Mouse (Mus musculus) midbrain, embryonic 12.5 days (tissue): Measurements from ENCODE around the gene Tnrc6a. TPM values are rescaled to one million over a fixed set of nuclear protein-coding genes. Genes with fewer than 3 reads are reported as not detected.

ENCODE experiments used
- ATAC-seq: fragments of 200-750 bp; cut with Nextera tagmentation; 2 replicates; pipeline ENCODE4 v1.8.0; 2017; ENCODE audit warnings: low read depth, moderate TSS enrichment, moderate library complexity; ENCODE audit not compliant: low FRiP score
- H3K27ac ChIP-seq: fragments of 300-500 bp; sonication (generic); replicated peaks from 2 replicates; pipeline ENCODE4 v1.5.1; 2016; ENCODE audit warnings: mild to moderate bottlenecking
- H3K27me3 ChIP-seq: fragments of 300-500 bp; sonication (generic); 2 replicates; pipeline ENCODE4 v1.6.1; 2016; ENCODE audit warnings: mild to moderate bottlenecking
- H3K36me3 ChIP-seq: fragments of 300-500 bp; sonication (generic); 2 replicates; pipeline ENCODE4 v1.6.1; 2016
- H3K4me1 ChIP-seq: fragments of 300-500 bp; sonication (generic); 2 replicates; pipeline ENCODE4 v1.6.1; 2016
- H3K4me2 ChIP-seq: fragments of 300-500 bp; sonication (generic); replicated peaks from 2 replicates; pipeline ENCODE4 v1.6.1; 2016; ENCODE audit warnings: mild to moderate bottlenecking, moderate library complexity
- H3K4me3 ChIP-seq: fragments of 300-500 bp; sonication (generic); 2 replicates; pipeline ENCODE4 v1.5.1; 2016; ENCODE audit warnings: mild to moderate bottlenecking
- H3K9ac ChIP-seq: fragments of 300-500 bp; sonication (generic); replicated peaks from 2 replicates; pipeline ENCODE4 v1.6.1; 2016; ENCODE audit warnings: mild to moderate bottlenecking, moderate library complexity
- H3K9me3 ChIP-seq: fragments of 300-500 bp; sonication (generic); 2 replicates; pipeline ENCODE4 v1.6.1; 2016; ENCODE audit warnings: mild to moderate bottlenecking
- WGBS: fragments of 180-500 bp; shearing (Covaris S2); methylation state at CpG from one replicate; pipeline ENCODE4 v1.1.7; 2016; 5-methylcytosine and 5-hydroxymethylcytosine counted together
- polyA plus RNA-seq: library from polyadenylated mRNA; unstranded; fragments of >200 nt; fragmentation: Nextera tagmentation; extraction: Ambion mirVana; gene quantifications from 2 replicates; pipeline ENCODE4 v1.2.1, GENCODE M21; 2016

The Tnrc6a gene
- polyA plus RNA-seq, 1 experiment from 2014 or later = 82.6 TPM

- no peak overlapping the region for H3K9ac ChIP-seq
- no peaks in the 10 kb centered on the region for H3K36me3 ChIP-seq
- no peak for ATAC-seq
- no peaks in the 10 kb centered on the region for H3K27me3 ChIP-seq
- H3K27ac ChIP-seq = no peak overlapping the region
- H3K4me3 ChIP-seq = no peak overlapping the region
- 0 out of 2 replicates have a peak, but pooled peaks cover 6% of the 10 kb centered on the region for H3K4me1 ChIP-seq
- no peak overlapping the region for H3K4me2 ChIP-seq
- 78% methylated on average over 13 of the region's 13 CpGs for WGBS
- H3K9me3 ChIP-seq = no peaks in the 10 kb centered on the region
Measured at GRCm38 (mm10) chr7:123219781-123220632, 96.3 kb downstream of the Tnrc6a start.

GRCm38 (mm10) chr7:123220633-123220942 is 96.9 kb downstream of the Tnrc6a start:
- WGBS = 78% methylated on average over 2 of the region's 2 CpGs
- no peak for ATAC-seq
- H3K27me3 ChIP-seq = no peaks in the 10 kb centered on the region
- no peak overlapping the region for H3K27ac ChIP-seq
- no peak overlapping the region for H3K9ac ChIP-seq
- H3K36me3 ChIP-seq = no peaks in the 10 kb centered on the region
- no peak overlapping the region for H3K4me2 ChIP-seq
- 0 out of 2 replicates have a peak, but pooled peaks cover 6% of the 10 kb centered on the region for H3K4me1 ChIP-seq
- no peaks in the 10 kb centered on the region for H3K9me3 ChIP-seq
- no peak overlapping the region for H3K4me3 ChIP-seq

- Histone ChIP-seq H3K4me2 (no peak overlapping the region), H3K4me3 (no peak overlapping the region), H3K9ac (no peak overlapping the region), H3K27me3 (no peaks in the 10 kb centered on the region), H3K36me3 (no peaks in the 10 kb centered on the region), H3K4me1 (0 out of 2 replicates have a peak, but pooled peaks cover under 1% of the 10 kb centered on the region), H3K27ac (no peak overlapping the region), H3K9me3 (no peaks in the 10 kb centered on the region)
- ATAC-seq = no peak
- 78% methylated on average over 9 of the region's 9 CpGs for WGBS
Measured at GRCm38 (mm10) chr7:123224076-123224475, 100.4 kb downstream of the Tnrc6a start.

- no peaks in the 10 kb centered on the region for H3K27me3 ChIP-seq
- no peak overlapping the region for H3K9ac ChIP-seq
- no peak overlapping the region for H3K4me3 ChIP-seq
- H3K36me3 ChIP-seq = no peaks in the 10 kb centered on the region
- H3K27ac ChIP-seq = no peak overlapping the region
- H3K4me1 ChIP-seq = no peaks in the 10 kb centered on the region
- 90% methylated on average over 4 of the region's 4 CpGs for WGBS
- H3K4me2 ChIP-seq = no peak overlapping the region
- ATAC-seq = no peak
- H3K9me3 ChIP-seq = no peaks in the 10 kb centered on the region
Measured at GRCm38 (mm10) chr7:123225159-123225558, 101.5 kb downstream of the Tnrc6a start.

- Histone ChIP-seq H3K36me3 (no peaks in the 10 kb centered on the region), H3K4me3 (no peak overlapping the region), H3K4me2 (no peak overlapping the region), H3K27me3 (no peaks in the 10 kb centered on the region), H3K9me3 (no peaks in the 10 kb centered on the region), H3K9ac (no peak overlapping the region), H3K27ac (no peak overlapping the region), H3K4me1 (peaks cover 7% of the 10 kb centered on the region)
- 26% methylated on average over 4 of the region's 4 CpGs for WGBS
- ATAC-seq = no peak
Measured at GRCm38 (mm10) chr7:123235449-123235848, 111.8 kb downstream of the Tnrc6a start.

- H3K9me3 ChIP-seq = no peaks in the 10 kb centered on the region
- H3K4me2 ChIP-seq = no peak overlapping the region
- H3K27ac ChIP-seq = no peak overlapping the region
- whole genome bisulfite sequencing = 60% methylated on average over 4 of the region's 4 CpGs
- H3K4me1 ChIP-seq = peaks cover 7% of the 10 kb centered on the region
- H3K9ac ChIP-seq = no peak overlapping the region
- H3K27me3 ChIP-seq = no peaks in the 10 kb centered on the region
- no peaks in the 10 kb centered on the region for H3K36me3 ChIP-seq
- no peak overlapping the region for H3K4me3 ChIP-seq
- no peak for ATAC-seq
Measured at GRCm38 (mm10) chr7:123238621-123239020, 114.9 kb downstream of the Tnrc6a start.

GRCm38 (mm10) chr7:123240064-123240463 is 116.4 kb downstream of the Tnrc6a start:
- no peaks in the 10 kb centered on the region for H3K27me3 ChIP-seq
- no peak overlapping the region for H3K4me3 ChIP-seq
- no peaks in the 10 kb centered on the region for H3K36me3 ChIP-seq
- H3K27ac ChIP-seq = no peak overlapping the region
- H3K9me3 ChIP-seq = no peaks in the 10 kb centered on the region
- H3K9ac ChIP-seq = no peak overlapping the region
- 74% methylated on average over 6 of the region's 6 CpGs for WGBS
- ATAC-seq = no peak
- H3K4me1 ChIP-seq = peaks cover 7% of the 10 kb centered on the region
- no peak overlapping the region for H3K4me2 ChIP-seq

GRCm38 (mm10) chr7:123242241-123242640 is 118.6 kb downstream of the Tnrc6a start:
- H3K4me1 ChIP-seq = peaks cover 7% of the 10 kb centered on the region
- no peaks in the 10 kb centered on the region for H3K9me3 ChIP-seq
- no peak for ATAC-seq
- no peaks in the 10 kb centered on the region for H3K27me3 ChIP-seq
- no peak overlapping the region for H3K4me2 ChIP-seq
- no peak overlapping the region for H3K9ac ChIP-seq
- H3K36me3 ChIP-seq = no peaks in the 10 kb centered on the region
- no peak overlapping the region for H3K27ac ChIP-seq
- no peak overlapping the region for H3K4me3 ChIP-seq
- 94% methylated on average over 7 of the region's 7 CpGs for WGBS

- Histone ChIP-seq H3K36me3 (no peaks in the 10 kb centered on the region), H3K9ac (no peak overlapping the region), H3K27me3 (no peaks in the 10 kb centered on the region), H3K9me3 (no peaks in the 10 kb centered on the region), H3K4me1 (no peaks in the 10 kb centered on the region), H3K27ac (no peak overlapping the region), H3K4me2 (no peak overlapping the region), H3K4me3 (no peak overlapping the region)
- ATAC-seq = no peak
- WGBS = 86% methylated on average over 1 of the region's 1 CpGs
Measured at GRCm38 (mm10) chr7:123244833-123245232, 121.1 kb downstream of the Tnrc6a start.

Other genes with a start within 250 kb of the Tnrc6a start
- gene Rbbp6, start 158.2 kb upstream of the Tnrc6a start, polyA plus RNA-seq = 37.7 and 41.1 TPM in 2 replicates
- gene Slc5a11, start 90.9 kb downstream of the Tnrc6a start, polyA plus RNA-seq = 0.09 TPM in 1 of 2 replicates, not detected in the other
- gene Lcmt1, start 245.9 kb downstream of the Tnrc6a start, polyA plus RNA-seq = 62.3 and 64.0 TPM in 2 replicates
- gene Arhgap17, start 246.0 kb downstream of the Tnrc6a start, polyA plus RNA-seq = 24.7 and 25.7 TPM in 2 replicates